Mouse (Mus musculus) kidney, adult 2 months (tissue): ENCODE measurements at regions not wholly inside any gene's neighbourhood (a gene's known extent, or its start where the extent isn't known, plus 50 kb on each side); places are given as distances from the start of the nearest gene placed in this dataset.

Source experiments
- CTCF ChIP-seq: fragments of 200-500 bp; conservative IDR thresholded peaks from 2 replicates; pipeline ENCODE4 v1.5.1; 2011; ENCODE audit warnings: low read depth, mild to moderate bottlenecking, control low read depth, low read length, moderate library complexity, mixed read lengths; ENCODE audit not compliant: insufficient read depth, insufficient read length
- POLR2A ChIP-seq: fragments of 200-500 bp; IDR thresholded peaks from one replicate; pipeline ENCODE4 v1.6.1; 2011; ENCODE audit warnings: low read depth, low read length, control low read depth

DNA sequence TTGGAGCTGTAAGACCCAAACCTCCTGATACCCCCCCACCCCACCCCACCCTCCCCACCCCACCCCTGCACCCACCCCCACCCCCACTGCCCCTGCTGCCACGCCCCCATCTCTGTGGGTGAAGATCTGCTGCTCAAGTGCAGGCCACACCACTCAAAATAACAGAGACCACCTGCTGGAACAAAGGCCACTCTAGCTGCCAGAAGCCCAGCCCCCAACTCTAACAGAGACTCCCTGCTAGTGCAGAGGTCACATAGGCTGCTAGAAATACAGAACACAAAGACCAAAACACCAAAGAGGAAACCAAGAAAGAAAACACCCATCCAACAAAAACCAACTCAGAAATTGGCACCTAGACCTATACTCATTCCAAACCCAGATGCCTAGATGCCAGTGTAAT is 58.9 kb downstream of the Olfr267 start:
- TF ChIP-seq POLR2A (no peak), CTCF (no peak)
